Mouse (Mus musculus) kidney, adult 18-20 months (tissue): ENCODE measurements around the gene Btbd35f3.
"Not testable (repeated sequence)": the region's sequence is repeated elsewhere in the genome, so short reads cannot be mapped to it uniquely, and the experiment has no call there.

ENCODE experiments used
- DNase-seq: peaks from one replicate; pipeline ENCODE4 v3.0.0; 2021

The Btbd35f3 gene

GRCm38 (mm10) chrX:4037374-4037773, at the start of gene Btbd35f3:
TSS of gene Btbd35f3 (plus strand) at chrX:4037674.
- DNase-seq = not testable (repeated sequence)
